Mouse (Mus musculus): ENCODE data around the gene Exoc6.
"Not testable (repeated sequence)": the region's sequence is repeated elsewhere in the genome, so short reads cannot be mapped to it uniquely, and the experiment has no call there.

Gene Exoc6

GRCm38 (mm10) chr19:37550101-37551039 lies at the start of gene Exoc6:
Exoc6 (plus strand) TSS chr19:37550418.
- DNase-seq (ENCODE audit: low spot score in 2 of 2): peak; percentile 86 to 90

GRCm38 (mm10) chr19:37502996-37503395 lies 47.2 kb upstream of the Exoc6 start:
- DNase-seq (ENCODE audit: low spot score in 2 of 2): no peak

GRCm38 (mm10) chr19:37506066-37506465 lies 44.2 kb upstream of the Exoc6 start:
- no peak for DNase-seq (ENCODE audit: low spot score in 2 of 2)

- no peak for DNase-seq (ENCODE audit: low spot score in 2 of 2)
Measured at GRCm38 (mm10) chr19:37506614-37507013, 43.6 kb upstream of the Exoc6 start.

GRCm38 (mm10) chr19:37509725-37510124 lies 40.5 kb upstream of the Exoc6 start:
- peak; percentile 78 to 95 for DNase-seq (ENCODE audit: low spot score in 2 of 2)

GRCm38 (mm10) chr19:37514811-37515292 lies 35.4 kb upstream of the Exoc6 start:
- DNase-seq (ENCODE audit: low spot score in 2 of 2): no peak

- no peak for DNase-seq (ENCODE audit: low spot score in 2 of 2)
Measured at GRCm38 (mm10) chr19:37517419-37517818, 32.8 kb upstream of the Exoc6 start.

- no peak for DNase-seq (ENCODE audit: low spot score in 2 of 2)
Measured at GRCm38 (mm10) chr19:37520740-37521433, 29.3 kb upstream of the Exoc6 start.

- DNase-seq (ENCODE audit: low spot score in 2 of 2): no peak
Measured at GRCm38 (mm10) chr19:37521434-37521781, 28.8 kb upstream of the Exoc6 start.

- DNase-seq (ENCODE audit: low spot score in 2 of 2): no peak
Measured at GRCm38 (mm10) chr19:37523280-37524062, 26.7 kb upstream of the Exoc6 start.

- DNase-seq (ENCODE audit: low spot score in 2 of 2): no peak
Measured at GRCm38 (mm10) chr19:37525925-37526324, 24.3 kb upstream of the Exoc6 start.

GRCm38 (mm10) chr19:37526768-37527167 lies 23.4 kb upstream of the Exoc6 start:
- DNase-seq (ENCODE audit: low spot score in 2 of 2): no peak

GRCm38 (mm10) chr19:37527736-37528135 lies 22.5 kb upstream of the Exoc6 start:
- DNase-seq (ENCODE audit: low spot score in 2 of 2): not testable (repeated sequence)

- no peak for DNase-seq (ENCODE audit: low spot score in 2 of 2)
Measured at GRCm38 (mm10) chr19:37528581-37528980, 21.6 kb upstream of the Exoc6 start.

GRCm38 (mm10) chr19:37529296-37529695 lies 20.9 kb upstream of the Exoc6 start:
- DNase-seq (ENCODE audit: low spot score in 2 of 2): no peak

- peak in 1 of 2 experiments; percentile 59 for DNase-seq (ENCODE audit: low spot score in 2 of 2)
Measured at GRCm38 (mm10) chr19:37529975-37530515, 20.2 kb upstream of the Exoc6 start.

GRCm38 (mm10) chr19:37530601-37531000 lies 19.6 kb upstream of the Exoc6 start:
- no peak for DNase-seq (ENCODE audit: low spot score in 2 of 2)

- DNase-seq (ENCODE audit: low spot score in 2 of 2): peak in 1 of 2 experiments; percentile 69
Measured at GRCm38 (mm10) chr19:37531200-37531845, 18.9 kb upstream of the Exoc6 start.

- no peak for DNase-seq (ENCODE audit: low spot score in 2 of 2)
Measured at GRCm38 (mm10) chr19:37533196-37533595, 17.0 kb upstream of the Exoc6 start.

GRCm38 (mm10) chr19:37534737-37535365 lies 15.4 kb upstream of the Exoc6 start:
- DNase-seq (ENCODE audit: low spot score in 2 of 2): no peak

GRCm38 (mm10) chr19:37536426-37536825 lies 13.8 kb upstream of the Exoc6 start:
- no peak for DNase-seq (ENCODE audit: low spot score in 2 of 2)
